Mouse (Mus musculus) retina, postnatal 1 day (tissue): ENCODE results near the gene Ctdsp1.
"Not testable (repeated sequence)": the region's sequence is repeated elsewhere in the genome, so short reads cannot be mapped to it uniquely, and the experiment has no call there.

Experiments
- DNase-seq: peaks from one replicate; pipeline ENCODE4 v3.0.0-alpha.2; 2012

Gene Ctdsp1

GRCm38 (mm10) chr1:74379058-74379504 is 12.2 kb upstream of the Ctdsp1 start:
- no peak for DNase-seq

GRCm38 (mm10) chr1:74380484-74380883 is 10.8 kb upstream of the Ctdsp1 start:
- DNase-seq, result no peak

GRCm38 (mm10) chr1:74381588-74382021 is 9.7 kb upstream of the Ctdsp1 start:
- no peak for DNase-seq

- DNase-seq, result no peak
Measured at GRCm38 (mm10) chr1:74383385-74383784, 7.9 kb upstream of the Ctdsp1 start.

- DNase-seq, result no peak
Measured at GRCm38 (mm10) chr1:74384525-74384924, 6.8 kb upstream of the Ctdsp1 start.

- no peak for DNase-seq
Measured at GRCm38 (mm10) chr1:74385064-74385463, 6.2 kb upstream of the Ctdsp1 start.

- DNase-seq, result no peak
Measured at GRCm38 (mm10) chr1:74385531-74385930, 5.8 kb upstream of the Ctdsp1 start.

- DNase-seq, result no peak
Measured at GRCm38 (mm10) chr1:74386363-74386713, 5.0 kb upstream of the Ctdsp1 start.

- DNase-seq, result peak; percentile 98
Measured at GRCm38 (mm10) chr1:74386714-74387385, 4.5 kb upstream of the Ctdsp1 start.

- no peak for DNase-seq
Measured at GRCm38 (mm10) chr1:74387386-74387988, 3.8 kb upstream of the Ctdsp1 start.

- DNase-seq, result no peak
Measured at GRCm38 (mm10) chr1:74388398-74388920, 2.9 kb upstream of the Ctdsp1 start.

GRCm38 (mm10) chr1:74389831-74390286 is 1.4 kb upstream of the Ctdsp1 start:
- no peak for DNase-seq

- DNase-seq, result peak; percentile 62
Measured at GRCm38 (mm10) chr1:74390287-74390906, 912 bp upstream of the Ctdsp1 start.

- DNase-seq, result peak; percentile 73
Measured at GRCm38 (mm10) chr1:74391844-74392441, 634 bp downstream of the Ctdsp1 start.

- peak; percentile 39 for DNase-seq
Measured at GRCm38 (mm10) chr1:74392446-74392994, 1.2 kb downstream of the Ctdsp1 start.

- no peak for DNase-seq
Measured at GRCm38 (mm10) chr1:74393010-74393409, 1.7 kb downstream of the Ctdsp1 start.

GRCm38 (mm10) chr1:74393697-74394096 is 2.4 kb downstream of the Ctdsp1 start:
- DNase-seq, result no peak

- DNase-seq, result no peak
Measured at GRCm38 (mm10) chr1:74394311-74394710, 3.0 kb downstream of the Ctdsp1 start.

GRCm38 (mm10) chr1:74394858-74395257 is 3.5 kb downstream of the Ctdsp1 start:
- no peak for DNase-seq

GRCm38 (mm10) chr1:74395290-74395689 is 4.0 kb downstream of the Ctdsp1 start:
- DNase-seq, result no peak

GRCm38 (mm10) chr1:74396456-74397222 is 5.3 kb downstream of the Ctdsp1 start:
- DNase-seq, result not testable (repeated sequence)

GRCm38 (mm10) chr1:74397268-74397918 is 6.1 kb downstream of the Ctdsp1 start:
- peak; percentile 98 for DNase-seq
